Mouse (Mus musculus) natural killer cell, adult 2 months (primary cell): Measurements from ENCODE around the gene Kpna2.
"Not testable (repeated sequence)": the region's sequence is repeated elsewhere in the genome, so short reads cannot be mapped to it uniquely, and the experiment has no call there.

Source experiments
- DNase-seq, 2 experiments: peaks; one replicate each; pipeline ENCODE4 v3.0.0; 2022; ENCODE audit warnings: low spot score in 2 of 2

Kpna2 gene

DNA sequence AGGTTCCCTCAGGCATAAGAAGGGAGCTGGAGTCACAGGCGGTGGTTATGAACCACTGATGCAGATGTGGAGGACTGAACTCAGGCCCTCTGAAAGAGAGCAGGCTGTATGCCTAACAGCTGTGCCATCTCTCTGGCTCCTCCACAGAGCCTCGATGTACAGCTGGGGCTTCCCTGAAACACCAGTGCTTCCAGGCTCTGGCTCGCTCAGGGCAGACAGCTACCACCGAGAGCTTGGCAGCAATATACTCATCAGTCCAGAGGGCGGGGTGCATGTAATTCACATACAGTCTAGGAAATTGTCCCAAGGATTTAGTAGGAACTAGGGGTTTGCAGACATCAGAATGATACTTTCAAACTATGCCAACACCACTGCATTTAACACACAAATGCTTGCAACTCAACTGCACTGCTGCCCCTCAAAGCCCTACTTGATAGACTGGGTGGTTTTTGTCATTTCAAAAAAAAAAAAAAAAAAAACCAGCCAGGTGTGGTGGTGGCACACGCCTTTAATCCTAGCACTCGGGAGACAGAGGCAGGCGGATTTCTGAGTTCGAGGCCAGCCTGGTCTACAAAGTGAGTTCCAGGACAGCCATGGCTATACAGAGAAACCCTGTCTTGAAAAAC lies 13.2 kb downstream of the Kpna2 start:
- not testable (repeated sequence) for DNase-seq

GRCm38 (mm10) chr11:106982351-106982750 lies 17.0 kb downstream of the Kpna2 start:
- DNase-seq, result no peak

- no peak for DNase-seq
Observed at GRCm38 (mm10) chr11:106981787-106982186, 17.6 kb downstream of the Kpna2 start.

- DNase-seq, result no peak
Observed at GRCm38 (mm10) chr11:106980455-106980854, 18.9 kb downstream of the Kpna2 start.

- DNase-seq, result no peak
Observed at GRCm38 (mm10) chr11:106976194-106976593, 23.1 kb downstream of the Kpna2 start.

DNA sequence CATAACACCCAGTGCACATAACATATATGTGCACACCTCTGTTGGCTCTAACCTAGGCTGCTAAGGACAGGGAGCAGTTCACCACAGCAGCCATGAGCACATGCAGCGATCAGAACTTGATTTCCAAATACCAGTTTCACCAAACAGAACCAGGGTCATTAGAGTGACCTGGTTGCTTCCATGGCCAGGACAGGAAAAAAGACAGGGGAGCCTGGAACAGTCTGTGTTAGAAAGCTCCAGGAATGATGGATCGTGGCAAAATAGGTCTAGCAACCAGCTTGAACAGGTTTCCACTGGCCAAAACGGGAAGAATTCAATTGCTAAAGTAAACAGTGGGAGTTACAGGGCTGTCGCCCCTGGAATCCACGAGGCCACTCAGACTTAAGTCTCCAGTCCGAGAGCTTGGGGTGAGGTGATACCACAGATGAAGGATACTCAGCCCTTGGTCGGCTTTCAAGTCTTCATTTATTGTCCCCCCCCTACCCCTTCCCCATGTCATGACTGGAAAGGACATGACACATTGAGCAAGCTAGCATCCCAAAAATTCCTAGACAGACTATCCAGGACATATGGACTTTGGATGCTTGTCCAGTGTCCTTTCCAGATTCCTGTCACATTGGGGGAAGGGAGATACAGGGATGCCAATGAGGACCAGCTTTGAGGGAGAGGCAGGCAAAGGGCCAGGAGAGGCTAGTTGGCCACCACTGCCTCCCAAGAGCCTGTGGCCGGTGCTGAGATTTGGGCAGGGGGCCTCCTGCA lies 23.7 kb downstream of the Kpna2 start:
- no peak for DNase-seq

GRCm38 (mm10) chr11:106974440-106974839 lies 24.9 kb downstream of the Kpna2 start:
- no peak for DNase-seq

DNA sequence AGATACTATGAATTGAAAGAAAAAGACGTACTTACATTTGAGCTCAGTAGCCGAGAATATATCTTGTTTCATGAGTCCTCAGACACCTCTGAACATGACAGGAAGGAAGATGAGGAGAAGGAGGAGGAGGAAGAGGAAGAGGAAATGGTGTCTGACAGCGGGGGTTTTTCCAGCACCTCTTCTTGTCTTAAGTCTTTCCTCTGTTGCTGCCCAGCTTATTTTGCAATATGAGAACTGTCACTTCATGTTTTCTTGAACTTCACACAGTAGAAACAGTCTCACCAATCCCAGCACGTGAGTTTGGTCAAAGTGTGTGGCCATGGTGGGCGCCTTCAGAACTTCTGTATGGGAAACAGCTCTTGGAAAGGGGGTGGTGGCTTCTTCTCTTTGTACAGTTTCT lies 26.3 kb downstream of the Kpna2 start:
- DNase-seq, result no peak

DNA sequence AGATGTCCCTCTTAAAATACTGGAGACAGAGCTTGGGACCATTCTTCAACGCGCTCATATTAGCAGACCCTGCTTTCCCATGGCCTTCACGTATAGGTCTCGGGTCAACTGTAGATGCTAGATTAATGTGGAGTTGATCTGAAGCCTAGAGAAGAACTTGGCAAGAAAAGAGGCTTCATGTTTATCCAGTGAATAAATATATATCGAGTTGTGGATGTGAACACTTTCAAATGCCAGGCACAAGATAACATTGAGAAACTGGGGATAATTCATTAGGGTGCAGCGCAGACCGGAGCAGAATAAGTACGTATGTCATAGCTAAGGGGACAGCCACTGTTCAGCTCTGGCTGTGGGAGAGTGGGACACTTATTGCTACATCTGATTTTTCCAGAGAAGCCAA lies 29.5 kb downstream of the Kpna2 start:
- DNase-seq, result no peak

DNA sequence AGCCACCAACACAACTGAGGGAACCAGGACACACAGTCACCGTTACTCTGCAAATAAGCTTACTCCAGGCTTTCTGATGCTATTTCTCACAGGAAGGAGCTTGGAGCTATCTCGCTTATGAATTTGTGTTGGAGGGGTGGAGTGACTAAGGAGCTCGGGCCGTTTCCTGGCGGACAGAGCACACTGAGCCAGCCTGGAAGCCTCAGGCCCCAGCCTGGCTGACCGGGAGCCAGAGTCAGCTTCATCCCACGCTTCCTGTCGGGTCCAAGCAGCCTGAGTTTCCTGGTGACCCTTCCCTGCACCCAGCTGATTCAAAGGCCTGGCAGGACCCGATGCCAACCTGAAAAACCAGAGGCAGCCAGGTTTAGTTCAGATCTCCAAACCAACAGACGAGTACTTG lies 31.7 kb downstream of the Kpna2 start:
- no peak for DNase-seq

- no peak for DNase-seq
Observed at GRCm38 (mm10) chr11:106965881-106966280, 33.5 kb downstream of the Kpna2 start.

- DNase-seq, result no peak
Observed at GRCm38 (mm10) chr11:106962310-106962709, 37.0 kb downstream of the Kpna2 start.

DNA sequence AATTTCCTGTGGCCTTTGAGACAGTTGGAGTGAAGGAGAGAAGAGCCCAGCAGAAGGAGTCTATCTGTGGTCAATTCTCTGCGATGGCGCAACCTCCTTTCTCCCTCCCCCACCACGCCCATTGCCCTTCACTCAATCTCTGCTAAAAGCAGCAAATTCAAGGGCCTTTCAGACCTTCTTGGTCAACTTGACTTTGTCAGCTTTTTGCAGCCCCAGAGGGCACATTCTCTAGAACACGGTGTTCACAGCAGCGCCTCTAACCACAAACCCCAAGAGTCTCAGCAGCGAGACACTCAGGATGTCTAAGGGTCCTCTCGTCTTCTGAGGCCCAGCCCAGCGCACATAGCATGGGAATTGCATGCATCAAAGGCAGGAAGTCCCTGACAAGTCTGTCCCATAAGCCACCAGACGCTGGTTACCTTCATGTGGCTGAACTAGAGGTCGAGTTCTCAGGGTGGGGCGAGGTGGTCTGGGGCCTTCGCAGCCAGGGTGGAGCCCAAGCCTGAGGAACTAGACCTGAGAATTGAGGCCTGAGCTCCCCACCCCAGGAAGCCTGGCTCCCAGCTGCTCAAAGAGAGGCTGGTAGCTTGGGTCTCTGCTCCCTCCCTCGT lies 37.8 kb downstream of the Kpna2 start:
- DNase-seq, result peak; percentile 72 to 74

GRCm38 (mm10) chr11:106959121-106959520 lies 40.2 kb downstream of the Kpna2 start:
- DNase-seq, result no peak

GRCm38 (mm10) chr11:106958407-106959071 lies 40.8 kb downstream of the Kpna2 start:
- no peak for DNase-seq

GRCm38 (mm10) chr11:106957271-106957980 lies 41.9 kb downstream of the Kpna2 start:
- no peak for DNase-seq

- no peak for DNase-seq
Observed at GRCm38 (mm10) chr11:106954566-106954965, 44.8 kb downstream of the Kpna2 start.

DNA sequence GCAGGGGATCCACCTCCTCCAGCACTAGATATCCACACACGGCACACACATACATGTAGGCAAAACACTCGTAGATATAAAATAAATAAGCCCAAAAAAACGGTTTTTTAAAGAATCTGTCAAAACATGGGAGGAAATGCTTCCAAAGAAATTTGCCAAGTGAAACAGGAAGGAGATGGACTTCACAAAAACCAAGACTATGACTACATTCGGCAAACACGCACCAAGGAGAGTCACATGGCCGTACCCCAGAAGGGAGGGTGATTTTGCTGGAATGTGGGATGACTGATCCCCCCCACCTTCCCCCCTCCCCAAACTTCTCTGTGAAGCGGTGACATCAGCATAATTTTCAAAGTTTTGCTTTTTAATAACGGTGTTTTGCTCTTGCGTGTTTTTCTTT lies 45.2 kb downstream of the Kpna2 start:
- DNase-seq, result no peak
